In genomic region chr11:5318976-5319375, GRCm38 (mm10) we compare ENCODE assay signal across 10 mouse cellular contexts. TPM values are rescaled to one million over a fixed set of nuclear protein-coding genes. Genes with fewer than 3 reads are reported as not detected.
A peak's percentile ranks its signal among the peaks of the same experiment; 100 is the strongest.
DNase-seq lines count a peak whose midpoint lies in the region; ATAC-seq and TF ChIP-seq lines count a peak whose summit lies in the region.
"Had no signal": no experiment of that assay in that cellular context is flagged by ENCODE, and none has a peak within 500 bp of the region (broad histone marks: within the 10 kb centered on the region; RNA-seq: fewer than 3 reads in every experiment).

No protein-coding gene starts in this region.

- H3K4me2 ChIP-seq in lung, embryonic 15.5 days, result no peak overlapping the region
- H3K4me2 ChIP-seq in hindbrain, embryonic 14.5 days (replicated peaks), result no peak overlapping the region
- peak overlapping the region; percentile 8 for H3K4me2 ChIP-seq in myocyte (ENCODE audit: low read depth)
- H3K4me2 ChIP-seq: heart, embryonic 13.5 days had no signal

- no peak overlapping the region for H3K9ac ChIP-seq in lung, embryonic 15.5 days
- no peak overlapping the region for H3K9ac ChIP-seq in hindbrain, embryonic 14.5 days
- H3K9ac ChIP-seq: heart, embryonic 13.5 days had no signal

- no peak overlapping the region for H3ac ChIP-seq in myocyte (ENCODE audit: control insufficient read depth, insufficient read length)

- H3K9me3 ChIP-seq in lung, embryonic 15.5 days, result no peaks in the 10 kb centered on the region
- no peaks in the 10 kb centered on the region for H3K9me3 ChIP-seq in hindbrain, embryonic 14.5 days (ENCODE audit: control insufficient read depth, low read length)
- H3K9me3 ChIP-seq: heart, embryonic 13.5 days had no signal

- 25% methylated on average over 2 of the region's 2 CpGs for WGBS in lung, embryonic 15.5 days
- WGBS in lung, adult 2 months, result 44% methylated on average over 2 of the region's 2 CpGs
- WGBS in hindbrain, embryonic 14.5 days, result 51% methylated on average over 2 of the region's 2 CpGs

- H3K4me3 ChIP-seq in lung, embryonic 15.5 days, result no peak overlapping the region
- H3K4me3 ChIP-seq in lung, adult 2 months (replicated peaks; ENCODE audit: extremely low read depth, low read depth, low read length), result no peak overlapping the region
- H3K4me3 ChIP-seq in hindbrain, embryonic 14.5 days (replicated peaks; ENCODE audit: low read length), result no peak overlapping the region
- no peak overlapping the region for H3K4me3 ChIP-seq in myocyte
- H3K4me3 ChIP-seq: heart, embryonic 13.5 days had no signal

- no peaks in the 10 kb centered on the region for H3K27me3 ChIP-seq in lung, embryonic 15.5 days
- no peaks in the 10 kb centered on the region for H3K27me3 ChIP-seq in hindbrain, embryonic 14.5 days (ENCODE audit: control insufficient read depth, insufficient read depth, low read length)
- H3K27me3 ChIP-seq in myocyte (ENCODE audit: control insufficient read depth, insufficient read depth, insufficient read length), result no peaks in the 10 kb centered on the region
- H3K27me3 ChIP-seq: heart, embryonic 13.5 days had no signal

- H3K79me2 ChIP-seq in myocyte (ENCODE audit: control insufficient read depth, insufficient read depth), result no peaks in the 10 kb centered on the region

- no peaks in the 10 kb centered on the region for H3K36me3 ChIP-seq in lung, embryonic 15.5 days
- no peaks in the 10 kb centered on the region for H3K36me3 ChIP-seq in hindbrain, embryonic 14.5 days (replicated peaks; ENCODE audit: control insufficient read depth, insufficient read depth)
- H3K36me3 ChIP-seq in myocyte (ENCODE audit: control insufficient read depth, insufficient read depth), result no peaks in the 10 kb centered on the region
- H3K36me3 ChIP-seq: heart, embryonic 13.5 days had no signal

- TF ChIP-seq POLR2A in lung, adult 2 months (IDR thresholded peaks at IDR 0.05; ENCODE audit: borderline replicate concordance, extremely low read depth, low read depth, low read length), result no peak
- TF ChIP-seq POLR2A in myocyte (IDR thresholded peaks at IDR 0.05; ENCODE audit: insufficient read length, low read depth), result no peak

- no peak for ATAC-seq in lung, embryonic 15.5 days (ENCODE audit: borderline replicate concordance, extremely low read depth, low FRiP score, low TSS enrichment)
- no peak for ATAC-seq in hindbrain, embryonic 14.5 days (ENCODE audit: low FRiP score)

- DNase-seq in cerebellum, postnatal 14 days, result peak; percentile 48
- DNase-seq in cerebellum, adult 9-10 months, result no peak
- DNase-seq in lung, adult 2 months, result no peak
- no peak for DNase-seq in hindbrain, embryonic 14.5 days (ENCODE audit: low spot score)
- no peak for DNase-seq in urinary bladder, postnatal 36 days (ENCODE audit: low spot score in 2 of 2)
- DNase-seq in retina, postnatal 1 day, result no peak
- DNase-seq: cerebellum, adult 18-20 months had no signal

- peaks cover 24% of the 10 kb centered on the region for H3K4me1 ChIP-seq in lung, embryonic 15.5 days
- H3K4me1 ChIP-seq in lung, adult 2 months (ENCODE audit: control insufficient read depth, insufficient read depth, low read length), result peaks cover 6% of the 10 kb centered on the region; the same call in 1 of the 2 replicates
- peaks cover 31% of the 10 kb centered on the region for H3K4me1 ChIP-seq in hindbrain, embryonic 14.5 days (replicated peaks; ENCODE audit: control insufficient read depth, insufficient read depth, low read length)

- no peak for TF ChIP-seq CTCF in lung, adult 2 months (IDR thresholded peaks at IDR 0.05; ENCODE audit: insufficient read depth, low read length)

- 0 out of 2 replicates have a peak overlapping the region, but pooled peaks have one; percentile 10 for H3K27ac ChIP-seq in lung, embryonic 15.5 days
- peak overlapping the region; percentile 71 for H3K27ac ChIP-seq in hindbrain, embryonic 14.5 days
- H3K27ac ChIP-seq: heart, embryonic 13.5 days had no signal

TF ChIP-seq in myocyte, 11 proteins besides CTCF, POLR2A, EP300 and RAD21:
- TF ChIP-seq TCF3 (IDR thresholded peaks at IDR 0.05; ENCODE audit: insufficient read length, low read depth) (no peak), MYOD1 (IDR thresholded peaks at IDR 0.05; ENCODE audit: control insufficient read depth in 1 of 3, insufficient read length in 2 of 3, low read depth in 2 of 3) (no peak), CEBPB (IDR thresholded peaks at IDR 0.05; ENCODE audit: insufficient read depth, poor library complexity, severe bottlenecking) (no peak), REST (IDR thresholded peaks at IDR 0.05; ENCODE audit: insufficient read depth, insufficient read length) (no peak), MAX (IDR thresholded peaks at IDR 0.05; ENCODE audit: low read depth) (no peak), POLR2AphosphoS2 (IDR thresholded peaks at IDR 0.05; ENCODE audit: insufficient read length, low read depth) (no peak), SRF (IDR thresholded peaks at IDR 0.05; ENCODE audit: control insufficient read depth, insufficient read length, low read depth) (no peak), MYOG (IDR thresholded peaks at IDR 0.05; ENCODE audit: control insufficient read depth in 1 of 3, insufficient read depth in 1 of 3, insufficient read length in 2 of 3, low read depth in 2 of 3) (no peak), E2F4 (IDR thresholded peaks at IDR 0.05; ENCODE audit: insufficient read depth) (no peak), USF1 (IDR thresholded peaks at IDR 0.05; ENCODE audit: low read depth) (no peak), TCF12 (IDR thresholded peaks at IDR 0.05; ENCODE audit: insufficient read depth, poor library complexity, severe bottlenecking) (no peak)

RNA-seq across cellular contexts. Expression of gene Kremen1, which starts 57.6 kb away (rescaled TPM):
- 18.1 and 18.4 TPM in 2 replicates for polyA plus RNA-seq in lung, embryonic 15.5 days (2015; fragmentation: Nextera tagmentation; extraction: Ambion mirVana)
- polyA plus RNA-seq in lung, adult 2 months (2012; rRNA removed), result 28.6 and 33.2 TPM in 2 replicates
- 3.9 and 5.7 TPM in 2 replicates for polyA plus RNA-seq in hindbrain, embryonic 14.5 days (2014; fragmentation: Nextera tagmentation; extraction: Ambion mirVana)
- polyA plus RNA-seq in myocyte (2012; fragmentation: generic; extraction: Trizol), result 79.3 TPM

Comparison
In these comparisons a context has a peak if more than half of its experiments do, and no peak if none do; other contexts are left out.
1. DNase-seq: peak in cerebellum, postnatal 14 days (2 of 2); none in cerebellum, adult 9-10 months (single experiment), lung, adult 2 months (single experiment), hindbrain, embryonic 14.5 days (single experiment), urinary bladder, postnatal 36 days (0 of 2) and retina, postnatal 1 day (single experiment).